In the genomic region with DNA sequence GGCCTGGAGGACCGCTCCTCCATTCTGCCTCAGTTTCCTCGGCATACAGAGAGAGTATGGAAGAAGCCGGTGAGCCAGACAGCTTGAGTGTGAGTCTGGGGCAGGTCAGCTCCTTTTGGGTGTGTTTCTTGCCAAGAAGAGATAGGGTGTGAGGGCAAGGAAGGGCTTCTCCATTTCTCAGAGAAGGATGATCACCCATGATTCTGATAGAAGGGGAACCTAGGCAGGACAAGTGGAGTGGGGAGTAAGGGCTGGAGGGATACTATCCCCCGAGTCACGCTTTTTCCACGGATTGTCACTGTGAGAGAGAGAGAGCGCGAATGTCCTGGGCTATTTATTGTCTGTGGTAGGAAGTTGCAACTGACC, we compare ENCODE assay signal across 9 mouse cellular contexts. TPM values are rescaled to one million over a fixed set of nuclear protein-coding genes. Genes with fewer than 3 reads are reported as not detected.
DNase-seq lines count a peak whose midpoint lies in the region; ATAC-seq and TF ChIP-seq lines count a peak whose summit lies in the region.
"Had no signal": no experiment of that assay in that cellular context is flagged by ENCODE, and none has a peak within 500 bp of the region (broad histone marks: within the 10 kb centered on the region; RNA-seq: fewer than 3 reads in every experiment).

No protein-coding gene starts in this region.

- no peak; the same call in 1 of the 2 replicates for ATAC-seq in forebrain, embryonic 11.5 days (replicated peaks; ENCODE audit: low FRiP score)
- no peak for ATAC-seq in neural tube, embryonic 13.5 days (ENCODE audit: low read depth)
- ATAC-seq in monocyte, adult 5-6 weeks (replicated peaks; ENCODE audit: insufficient number of reproducible peaks, low FRiP score, low TSS enrichment, poor library complexity, severe bottlenecking): no peak

- H3K4me3 ChIP-seq in left cerebral cortex, adult 2 months: peak overlapping the region; percentile 65
- H3K4me3 ChIP-seq in forebrain, embryonic 11.5 days (ENCODE audit: low read depth, low read length): peak overlapping the region; percentile 49
- peak overlapping the region; percentile 55 for H3K4me3 ChIP-seq in limb, embryonic 10.5 days
- peak overlapping the region; percentile 51 for H3K4me3 ChIP-seq in neural tube, embryonic 13.5 days

- no peaks in the 10 kb centered on the region for H3K36me3 ChIP-seq in forebrain, embryonic 11.5 days (ENCODE audit: control insufficient read depth, insufficient read depth, low read length)
- no peaks in the 10 kb centered on the region for H3K36me3 ChIP-seq in limb, embryonic 10.5 days
- H3K36me3 ChIP-seq in neural tube, embryonic 13.5 days: no peaks in the 10 kb centered on the region

- no peaks in the 10 kb centered on the region for H3K9me3 ChIP-seq in forebrain, embryonic 11.5 days (ENCODE audit: control insufficient read depth, low read length)
- H3K9me3 ChIP-seq in limb, embryonic 10.5 days (replicated peaks): no peaks in the 10 kb centered on the region
- H3K9me3 ChIP-seq in neural tube, embryonic 13.5 days: no peaks in the 10 kb centered on the region

- H3K27me3 ChIP-seq in forebrain, embryonic 11.5 days (ENCODE audit: control insufficient read depth, insufficient read depth, low read length): peaks cover 47% of the 10 kb centered on the region
- peaks cover 81% of the 10 kb centered on the region for H3K27me3 ChIP-seq in limb, embryonic 10.5 days (ENCODE audit: low read depth, poor library complexity, severe bottlenecking)
- peaks cover 76% of the 10 kb centered on the region for H3K27me3 ChIP-seq in neural tube, embryonic 13.5 days

- no peak overlapping the region; the same call in 1 of the 2 replicates for H3K9ac ChIP-seq in forebrain, embryonic 11.5 days (ENCODE audit: low read length)
- H3K9ac ChIP-seq in neural tube, embryonic 13.5 days: peak overlapping the region; percentile 64

- WGBS in forebrain, embryonic 11.5 days: 14% methylated on average over 8 of the region's 8 CpGs
- 18% methylated on average over 8 of the region's 8 CpGs for WGBS in limb, embryonic 10.5 days
- WGBS in neural tube, embryonic 13.5 days: 10% methylated on average over 8 of the region's 8 CpGs

- peak overlapping the region; percentile 95 for H3K4me2 ChIP-seq in forebrain, embryonic 11.5 days (ENCODE audit: low read depth, low read length, severe bottlenecking)
- H3K4me2 ChIP-seq in neural tube, embryonic 13.5 days: peak overlapping the region; percentile 93

- H3K27ac ChIP-seq in left cerebral cortex, adult 2 months: peak overlapping the region; percentile 98
- no peak overlapping the region for H3K27ac ChIP-seq in forebrain, embryonic 11.5 days (ENCODE audit: low read depth, low read length)
- H3K27ac ChIP-seq in limb, embryonic 10.5 days: no peak overlapping the region
- H3K27ac ChIP-seq in neural tube, embryonic 13.5 days (replicated peaks): no peak overlapping the region

- H3K4me1 ChIP-seq in forebrain, embryonic 11.5 days (replicated peaks; ENCODE audit: control insufficient read depth, insufficient read depth, low read length): peaks cover 3% of the 10 kb centered on the region; the same call in 1 of the 2 replicates
- peaks cover 16% of the 10 kb centered on the region for H3K4me1 ChIP-seq in limb, embryonic 10.5 days
- peaks cover 13% of the 10 kb centered on the region for H3K4me1 ChIP-seq in neural tube, embryonic 13.5 days (replicated peaks)

- DNase-seq in left cerebral cortex, adult 2 months (ENCODE audit: extremely low spot score in 1 of 2, low spot score in 2 of 2): no peak
- DNase-seq in left cerebral cortex, adult 18-20 months (ENCODE audit: low spot score in 2 of 2): no peak
- DNase-seq in forebrain, embryonic 11.5 days (ENCODE audit: low spot score): no peak
- no peak for DNase-seq in limb, embryonic 10.5 days (ENCODE audit: low spot score)
- DNase-seq in adrenal gland, adult 8-10 months: no peak
- DNase-seq in T-cell, adult 2 months (ENCODE audit: low spot score): no peak

- no peak for TF ChIP-seq CTCF in left cerebral cortex, adult 2 months (IDR thresholded peaks at IDR 0.05)

- intact Hi-C loops in left cerebral cortex, adult 2 months (cut with DNase I): no loop called here

RNA-seq across cellular contexts. Expression of a gene that starts 7.0 kb away (rescaled TPM):
- total RNA-seq in left cerebral cortex, adult 2 months (2021): 10 to 100 TPM; 31.9 to 32.3 TPM
- total RNA-seq in left cerebral cortex, adult 18-20 months (2021): 10 to 100 TPM; 25.3 to 28.7 TPM
- polyA plus RNA-seq in forebrain, embryonic 11.5 days (2014; fragmentation: Nextera tagmentation; extraction: Ambion mirVana): 0.63 and 0.79 TPM in 2 replicates
- polyA plus RNA-seq in limb, embryonic 10.5 days (2016; fragmentation: Nextera tagmentation; extraction: Ambion mirVana): 0.85 and 1.1 TPM in 2 replicates
- 2.2 and 2.3 TPM in 2 replicates for polyA plus RNA-seq in neural tube, embryonic 13.5 days (2015; fragmentation: Nextera tagmentation; extraction: Ambion mirVana)
- total RNA-seq in adrenal gland, adult 8-10 months (2022): 1 to 10 TPM; 1.7 to 5.6 (median 3.2) TPM
- total RNA-seq in monocyte, adult 5-6 weeks (2017): 1.3 to 3.6 TPM (median 3.3 TPM) in 3 replicates

RNA-seq across cellular contexts. Expression of a gene that starts 7.1 kb away (rescaled TPM):
- total RNA-seq in left cerebral cortex, adult 2 months (2021): 10 to 100 TPM; 47.0 to 51.2 TPM
- 10 to 100 TPM; 47.7 to 55.6 TPM for total RNA-seq in left cerebral cortex, adult 18-20 months (2021)
- 132 and 147 TPM in 2 replicates for polyA plus RNA-seq in forebrain, embryonic 11.5 days (2014; fragmentation: Nextera tagmentation; extraction: Ambion mirVana)
- 121 and 131 TPM in 2 replicates for polyA plus RNA-seq in limb, embryonic 10.5 days (2016; fragmentation: Nextera tagmentation; extraction: Ambion mirVana)
- polyA plus RNA-seq in neural tube, embryonic 13.5 days (2015; fragmentation: Nextera tagmentation; extraction: Ambion mirVana): 108 and 113 TPM in 2 replicates
- total RNA-seq in adrenal gland, adult 8-10 months (2022): 10 to 100 TPM; 40.5 to 66.3 (median 47.3) TPM
- 103 to 118 TPM (median 115 TPM) in 3 replicates for total RNA-seq in monocyte, adult 5-6 weeks (2017)

RNA-seq across cellular contexts. Expression of a gene that starts 31.8 kb away (rescaled TPM):
- 1 to 10 TPM; 1.9 to 2.0 TPM for total RNA-seq in left cerebral cortex, adult 2 months (2021)
- total RNA-seq in left cerebral cortex, adult 18-20 months (2021): 1 to 10 TPM; 1.6 to 1.7 TPM
- polyA plus RNA-seq in forebrain, embryonic 11.5 days (2014; fragmentation: Nextera tagmentation; extraction: Ambion mirVana): 0.15 and 0.17 TPM in 2 replicates
- 0.15 and 0.21 TPM in 2 replicates for polyA plus RNA-seq in limb, embryonic 10.5 days (2016; fragmentation: Nextera tagmentation; extraction: Ambion mirVana)
- 0.18 and 0.21 TPM in 2 replicates for polyA plus RNA-seq in neural tube, embryonic 13.5 days (2015; fragmentation: Nextera tagmentation; extraction: Ambion mirVana)
- total RNA-seq in adrenal gland, adult 8-10 months (2022): under 1 TPM in 2 of 4 experiments, not detected in 2; 0.16 to 0.52 TPM
- total RNA-seq in monocyte, adult 5-6 weeks (2017): 0.21 TPM in 1 of 3 replicates, not detected in the others
- total RNA-seq: gastrocnemius, adult 8-10 months had no signal

RNA-seq across cellular contexts. Expression of a gene that starts 49.8 kb away (rescaled TPM):
- 1 to 10 TPM; 8.4 to 8.5 TPM for total RNA-seq in left cerebral cortex, adult 2 months (2021)
- total RNA-seq in left cerebral cortex, adult 18-20 months (2021): 1 to 10 TPM; 7.7 to 8.9 TPM
- 16.5 and 18.7 TPM in 2 replicates for polyA plus RNA-seq in forebrain, embryonic 11.5 days (2014; fragmentation: Nextera tagmentation; extraction: Ambion mirVana)
- polyA plus RNA-seq in limb, embryonic 10.5 days (2016; fragmentation: Nextera tagmentation; extraction: Ambion mirVana): 14.5 and 14.8 TPM in 2 replicates
- 17.9 and 19.7 TPM in 2 replicates for polyA plus RNA-seq in neural tube, embryonic 13.5 days (2015; fragmentation: Nextera tagmentation; extraction: Ambion mirVana)
- 10 to 100 TPM; 31.7 to 43.6 (median 38.0) TPM for total RNA-seq in adrenal gland, adult 8-10 months (2022)
- total RNA-seq in monocyte, adult 5-6 weeks (2017): 3.4 to 6.1 TPM (median 5.0 TPM) in 3 replicates
